Mouse (Mus musculus) embryonic facial prominence, embryonic 10.5 days (tissue): ENCODE data around the gene Dpm3. TPM values are rescaled to one million over a fixed set of nuclear protein-coding genes. Genes with fewer than 3 reads are reported as not detected.

ENCODE experiments used
- DNase-seq: peaks from one replicate; pipeline ENCODE4 v3.0.0-alpha.2; 2017; ENCODE audit warnings: low spot score
- H3K27ac ChIP-seq: fragments of 300-500 bp; sonication (generic); replicated peaks from 2 replicates; pipeline ENCODE4 v1.5.1; 2016; ENCODE audit warnings: mild to moderate bottlenecking
- H3K27me3 ChIP-seq: fragments of 300-500 bp; sonication (generic); replicated peaks from 2 replicates; pipeline ENCODE4 v1.6.1; 2016; ENCODE audit warnings: low read depth, mild to moderate bottlenecking; ENCODE audit not compliant: poor library complexity, severe bottlenecking
- H3K36me3 ChIP-seq: fragments of 300-500 bp; sonication (generic); replicated peaks from 2 replicates; pipeline ENCODE4 v1.6.1; 2016; ENCODE audit warnings: mild to moderate bottlenecking, moderate library complexity
- H3K4me1 ChIP-seq: fragments of 300-500 bp; sonication (generic); 2 replicates; pipeline ENCODE4 v1.6.1; 2016
- H3K4me3 ChIP-seq: fragments of 300-500 bp; sonication (generic); 2 replicates; pipeline ENCODE4 v1.5.1; 2016; ENCODE audit warnings: mild to moderate bottlenecking, moderate library complexity
- H3K9me3 ChIP-seq: fragments of 300-500 bp; sonication (generic); 2 replicates; pipeline ENCODE4 v1.6.1; 2016; ENCODE audit warnings: mild to moderate bottlenecking
- WGBS: fragments of 180-500 bp; shearing (Covaris S2); methylation state at CpG from one replicate; pipeline ENCODE4 v1.1.7; 2016; 5-methylcytosine and 5-hydroxymethylcytosine counted together
- polyA plus RNA-seq: library from polyadenylated mRNA; unstranded; fragments of >200 nt; fragmentation: Nextera tagmentation; extraction: Ambion mirVana; gene quantifications from 2 replicates; pipeline ENCODE4 v1.2.1, GENCODE M21; 2016

The Dpm3 gene
- polyA plus RNA-seq, 1 experiment from 2014 or later: 84.1 TPM

DNA sequence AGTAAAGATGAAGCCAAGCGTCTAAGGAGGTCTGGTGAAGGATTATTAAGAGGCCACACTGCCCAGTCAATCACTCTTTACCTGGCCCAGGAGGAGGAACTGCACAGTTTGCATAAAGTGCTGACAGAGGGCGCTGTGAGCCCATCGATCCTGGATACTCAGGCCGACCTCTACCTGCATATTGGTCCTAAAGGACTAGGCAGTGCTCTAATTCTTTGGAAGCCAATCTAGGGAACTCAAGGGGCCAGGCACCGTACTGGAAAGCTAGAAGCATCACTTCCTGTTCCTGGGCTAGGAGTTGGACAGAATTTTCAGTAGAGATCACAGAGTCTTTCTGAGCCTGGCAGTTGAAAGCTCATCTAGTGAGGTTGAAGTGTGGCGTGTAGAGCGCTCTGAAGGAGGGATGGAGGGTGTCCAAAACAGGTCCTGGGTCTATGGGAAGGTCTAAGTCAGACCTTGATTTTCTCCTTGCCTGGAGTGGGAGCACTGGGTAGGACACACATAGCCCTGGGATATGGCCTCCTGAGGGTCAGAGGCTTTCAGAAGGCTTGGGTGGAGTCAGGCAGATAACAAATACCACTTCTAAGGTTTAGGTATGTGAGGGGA, 8.6 kb upstream of the Dpm3 start:
- DNase-seq: peak; percentile 64
- Histone ChIP-seq H3K4me3 (no peak overlapping the region), H3K27me3 (peaks cover 19% of the 10 kb centered on the region), H3K4me1 (peaks cover 49% of the 10 kb centered on the region), H3K9me3 (no peaks in the 10 kb centered on the region), H3K27ac (no peak overlapping the region; the same call in 1 of the 2 replicates), H3K36me3 (peaks cover 25% of the 10 kb centered on the region)
- 18% methylated on average over 7 of the region's 7 CpGs for WGBS

DNA sequence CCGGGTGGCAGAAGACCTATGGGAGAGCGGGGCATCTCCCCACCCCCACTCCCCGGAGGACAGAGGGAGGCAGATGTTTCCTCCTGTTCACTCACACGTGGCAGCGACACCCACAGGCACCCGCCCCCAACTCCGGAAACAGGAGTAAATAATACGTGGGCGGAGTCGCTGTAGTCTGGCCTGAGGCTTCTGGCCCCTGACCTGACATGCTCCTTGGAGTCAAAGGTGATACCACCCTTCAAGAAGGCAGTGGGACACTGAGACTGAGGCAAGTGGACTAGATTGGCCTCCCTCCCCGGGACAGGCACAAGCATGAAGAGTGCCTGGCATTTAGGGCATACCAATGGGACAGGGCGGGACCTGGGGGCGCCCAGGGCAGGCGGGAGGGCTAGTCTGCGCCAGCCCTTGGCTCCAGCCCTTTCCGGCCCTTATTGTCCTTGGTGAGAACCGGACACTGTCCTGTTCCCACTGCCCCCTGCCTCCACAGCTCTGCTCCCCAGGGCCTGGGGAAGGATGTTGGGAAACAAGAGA, 7.7 kb upstream of the Dpm3 start:
- 2% methylated on average over 17 of the region's 17 CpGs for WGBS
- Histone ChIP-seq H3K9me3 (no peaks in the 10 kb centered on the region), H3K4me1 (peaks cover 43% of the 10 kb centered on the region), H3K36me3 (peaks cover 25% of the 10 kb centered on the region), H3K4me3 (peak overlapping the region; percentile 41), H3K27ac (peak overlapping the region; percentile 73; the same call in 1 of the 2 replicates), H3K27me3 (peaks cover 14% of the 10 kb centered on the region; the same call in 1 of the 2 replicates)
- DNase-seq: peak; percentile 66

DNA sequence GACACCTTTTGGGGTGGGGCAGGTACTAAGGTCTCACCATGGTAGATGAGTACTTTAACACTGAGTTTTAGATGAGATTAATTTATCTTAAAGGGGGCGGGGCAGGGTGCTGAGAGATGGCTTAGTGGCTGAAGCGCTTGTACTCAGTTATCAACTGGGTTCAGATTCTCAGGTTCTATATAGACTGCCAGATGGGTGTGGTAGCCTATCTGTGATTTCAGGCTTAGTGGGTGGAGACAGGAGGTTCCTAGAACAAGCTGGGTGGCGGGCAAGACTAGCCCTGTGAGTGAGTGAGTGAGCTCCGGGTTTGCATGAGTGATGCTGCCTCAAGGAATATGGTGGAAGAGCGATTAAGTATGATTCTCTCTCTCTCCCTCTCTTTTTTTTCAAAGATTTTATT, 4.2 kb upstream of the Dpm3 start:
- Histone ChIP-seq H3K9me3 (no peaks in the 10 kb centered on the region), H3K4me1 (peaks cover 25% of the 10 kb centered on the region), H3K4me3 (no peak overlapping the region), H3K36me3 (no peaks in the 10 kb centered on the region), H3K27me3 (peaks cover 30% of the 10 kb centered on the region; the same call in 1 of the 2 replicates), H3K27ac (no peak overlapping the region)
- DNase-seq: no peak
- 91% methylated on average over 5 of the region's 5 CpGs for WGBS

DNA sequence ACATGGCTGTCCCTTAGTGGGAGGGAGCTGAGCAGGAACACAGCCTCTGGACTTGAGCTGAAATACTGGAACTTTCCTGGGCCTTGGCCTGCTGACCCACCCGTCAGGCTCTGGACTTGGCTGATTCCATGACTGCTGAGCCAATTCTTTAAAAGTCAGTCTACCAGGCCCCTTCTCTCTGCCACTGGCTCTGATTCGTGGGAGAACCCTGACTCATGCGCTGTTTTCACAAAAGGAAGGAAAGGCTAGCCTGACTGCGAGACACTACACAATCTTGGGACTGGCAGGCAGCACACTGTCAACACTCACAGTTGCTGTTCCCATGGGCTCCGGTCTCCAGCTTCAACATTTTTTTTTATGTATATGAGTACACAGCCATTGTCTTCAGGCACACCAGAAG, 3.0 kb upstream of the Dpm3 start:
- DNase-seq: no peak
- 81% methylated on average over 5 of the region's 5 CpGs for WGBS
- Histone ChIP-seq H3K9me3 (no peaks in the 10 kb centered on the region), H3K27me3 (peaks cover 32% of the 10 kb centered on the region; the same call in 1 of the 2 replicates), H3K27ac (no peak overlapping the region), H3K36me3 (no peaks in the 10 kb centered on the region), H3K4me1 (peaks cover 13% of the 10 kb centered on the region), H3K4me3 (no peak overlapping the region)

DNA sequence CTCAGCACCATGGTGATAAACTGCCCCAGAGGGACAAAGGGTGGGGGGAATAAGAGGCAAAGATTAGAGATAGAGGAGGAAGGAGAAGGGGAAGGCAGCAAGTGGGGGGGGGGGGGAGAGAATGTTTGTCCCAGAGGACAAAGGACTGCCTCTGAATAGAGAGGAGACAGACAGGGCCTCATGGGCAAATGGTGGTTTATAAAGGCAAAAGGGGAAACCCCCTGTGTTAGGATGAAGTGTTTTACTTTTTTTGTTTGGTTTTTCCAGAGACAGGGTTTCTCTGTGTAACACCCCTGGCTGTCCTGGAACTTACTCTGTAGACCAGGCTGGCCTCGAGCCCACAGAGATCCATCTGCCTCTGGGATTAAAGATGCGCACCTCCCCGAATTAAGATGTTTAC, 1.1 kb downstream of the Dpm3 start:
- WGBS: 80% methylated on average over 3 of the region's 3 CpGs

DNA sequence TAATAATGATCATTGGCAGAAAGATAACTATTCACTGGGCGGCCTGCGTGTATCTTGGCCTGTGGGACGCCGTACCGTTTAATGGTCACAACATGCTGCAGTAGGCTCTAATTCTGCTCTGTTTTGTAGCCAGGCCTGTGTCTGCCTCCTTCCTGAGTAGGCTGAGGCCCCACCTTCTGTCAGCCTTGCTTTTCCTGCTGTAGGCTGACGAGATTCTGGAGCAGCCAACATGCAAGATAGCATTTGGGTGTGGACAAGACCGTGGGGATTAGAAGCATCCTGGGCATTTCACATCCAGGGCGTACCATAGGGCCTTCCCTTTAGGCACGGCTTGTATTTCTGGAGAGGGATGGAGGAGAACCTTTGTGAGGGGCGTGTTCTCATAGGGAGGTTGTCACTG, 3.3 kb downstream of the Dpm3 start:
- no peak for DNase-seq
- 73% methylated on average over 10 of the region's 10 CpGs for WGBS
- Histone ChIP-seq H3K4me3 (no peak overlapping the region), H3K27ac (no peak overlapping the region; the same call in 1 of the 2 replicates), H3K9me3 (no peaks in the 10 kb centered on the region), H3K27me3 (peaks cover 17% of the 10 kb centered on the region; the same call in 1 of the 2 replicates), H3K4me1 (peaks cover 18% of the 10 kb centered on the region), H3K36me3 (no peaks in the 10 kb centered on the region)

More for the DNA sequence above, 1.1 kb downstream of the Dpm3 start:
- no peak for DNase-seq
- H3K9me3 ChIP-seq: no peaks in the 10 kb centered on the region
- H3K4me1 ChIP-seq: peaks cover 4% of the 10 kb centered on the region
- H3K36me3 ChIP-seq: no peaks in the 10 kb centered on the region
- H3K4me3 ChIP-seq: no peak overlapping the region
- H3K27ac ChIP-seq: no peak overlapping the region
- peaks cover 17% of the 10 kb centered on the region; the same call in 1 of the 2 replicates for H3K27me3 ChIP-seq

DNA sequence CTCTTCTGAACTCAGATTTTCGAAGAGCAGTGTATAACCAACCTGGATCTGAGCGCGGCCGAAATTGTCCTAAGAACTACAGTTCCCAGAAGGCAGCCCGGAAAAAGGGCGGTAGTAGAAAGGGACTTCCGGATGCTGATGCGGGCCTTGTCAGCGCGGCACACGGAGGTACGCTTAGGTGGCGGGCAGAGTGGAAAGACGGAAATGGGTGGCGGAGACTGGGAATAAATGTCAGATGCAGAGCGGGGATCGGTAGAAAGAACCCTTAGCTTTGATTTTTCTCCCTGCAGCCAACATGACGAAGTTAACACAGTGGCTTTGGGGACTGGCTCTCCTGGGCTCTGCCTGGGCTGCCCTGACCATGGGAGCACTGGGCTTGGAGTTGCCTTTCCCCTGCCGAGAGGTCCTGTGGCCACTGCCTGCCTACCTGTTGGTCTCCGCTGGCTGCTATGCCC, 7.3 kb downstream of the Dpm3 start:
- Histone ChIP-seq H3K9me3 (no peaks in the 10 kb centered on the region), H3K36me3 (peaks cover 4% of the 10 kb centered on the region; the same call in 1 of the 2 replicates), H3K4me1 (peaks cover 54% of the 10 kb centered on the region), H3K27ac (peak overlapping the region; percentile 89), H3K4me3 (peak overlapping the region; percentile 84), H3K27me3 (peaks cover 14% of the 10 kb centered on the region; the same call in 1 of the 2 replicates)
- under 1% methylated on average over 20 of the region's 20 CpGs for WGBS
- DNase-seq: peak; percentile 84

DNA sequence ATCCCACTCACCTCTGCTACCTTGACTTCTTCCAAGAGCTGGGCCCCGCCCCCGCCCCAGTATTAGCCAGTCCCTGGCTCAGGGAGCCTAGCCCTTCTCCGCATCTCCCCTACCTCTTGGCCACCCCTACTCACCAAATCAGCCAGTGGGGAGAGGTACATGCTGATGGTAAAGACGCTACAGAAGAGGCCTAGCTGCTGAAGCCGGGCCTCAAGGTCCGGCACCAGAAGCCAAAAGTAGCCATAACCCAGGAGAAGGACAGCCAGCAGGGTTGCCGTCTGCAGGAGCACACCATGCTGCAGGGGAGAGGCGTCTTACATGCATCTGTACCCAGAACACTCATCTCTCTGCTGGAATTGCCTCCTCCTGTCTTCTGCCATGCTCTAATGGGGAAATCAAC, 9.8 kb downstream of the Dpm3 start:
- no peak for DNase-seq
- no peak overlapping the region for H3K27ac ChIP-seq
- peaks cover 15% of the 10 kb centered on the region for H3K36me3 ChIP-seq
- H3K4me3 ChIP-seq: peak overlapping the region; percentile 65
- WGBS: 44% methylated on average over 8 of the region's 8 CpGs
- H3K4me1 ChIP-seq: peaks cover 53% of the 10 kb centered on the region
- H3K9me3 ChIP-seq: no peaks in the 10 kb centered on the region
- peaks cover 23% of the 10 kb centered on the region for H3K27me3 ChIP-seq

DNA sequence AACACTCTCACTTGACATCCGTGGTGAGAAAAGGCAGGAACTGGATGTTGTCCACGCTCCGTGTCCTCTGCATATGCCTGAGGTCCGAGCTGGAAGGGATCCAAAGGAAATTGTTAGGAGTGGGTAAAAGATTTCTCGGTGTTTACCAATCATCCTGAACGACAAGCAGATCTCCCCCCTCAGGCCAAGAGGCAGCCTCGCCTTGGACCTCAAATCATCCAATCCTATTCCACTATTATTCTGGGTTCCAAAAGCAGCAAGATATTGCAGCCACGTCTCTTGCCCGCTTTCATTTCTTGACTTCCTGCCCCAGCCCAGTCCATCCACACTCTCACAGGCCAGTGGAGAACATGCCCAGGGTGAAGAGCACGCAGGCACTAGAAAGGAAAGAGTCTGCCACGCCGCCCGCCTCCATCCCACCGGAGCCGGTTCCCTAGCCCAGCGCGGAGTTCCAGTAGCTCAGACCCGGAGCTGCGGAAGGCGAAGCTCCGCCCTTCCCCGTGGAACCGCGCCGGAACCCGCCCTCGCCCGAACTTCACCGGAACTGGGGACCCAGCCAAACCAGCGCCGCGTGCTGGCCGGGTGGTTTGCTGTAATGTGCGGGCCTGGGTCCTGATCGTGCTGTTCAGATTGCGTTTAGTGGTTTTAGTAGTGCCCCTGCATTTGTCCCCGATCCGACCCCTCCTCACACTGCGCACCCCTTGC, 11.0 kb downstream of the Dpm3 start, which contains the start of gene Slc50a1:
Gene Slc50a1 (minus strand): TSS at position 520 of the 705 bp plus-strand sequence.
- peaks cover 20% of the 10 kb centered on the region for H3K36me3 ChIP-seq
- H3K4me3 ChIP-seq: peak within 1 kb of the TSS; percentile 65
- peak; percentile 82 for DNase-seq
- peak within 1 kb of the TSS; percentile 83 for H3K27ac ChIP-seq
- H3K9me3 ChIP-seq: no peaks in the 10 kb centered on the region
- peaks cover 23% of the 10 kb centered on the region for H3K27me3 ChIP-seq
- 6% methylated on average over 39 of the region's 39 CpGs for WGBS
- H3K4me1 ChIP-seq: peaks cover 53% of the 10 kb centered on the region

DNA sequence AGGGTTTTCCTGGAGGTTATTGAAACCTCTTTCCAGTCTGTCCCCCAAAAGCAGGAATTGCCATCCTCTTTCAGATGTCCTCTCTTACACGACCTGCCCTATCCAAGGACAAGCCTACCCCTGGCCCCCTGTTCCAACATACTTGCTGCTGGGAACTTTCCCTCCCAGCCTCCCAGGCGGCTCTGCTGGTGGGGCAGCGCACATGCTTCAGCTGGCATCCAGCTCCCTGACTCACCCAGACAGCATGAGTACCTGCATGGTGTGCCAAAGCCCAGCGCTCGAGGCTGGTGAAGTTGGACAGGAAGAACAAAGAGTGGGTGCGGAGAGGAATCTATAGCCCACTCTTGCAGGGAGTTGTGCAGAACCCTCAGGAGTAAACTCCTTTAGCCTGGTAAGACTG, 11.7 kb downstream of the Dpm3 start:
- peak overlapping the region; percentile 83 for H3K27ac ChIP-seq
- no peak for DNase-seq
- H3K27me3 ChIP-seq: peaks cover 29% of the 10 kb centered on the region
- peaks cover 55% of the 10 kb centered on the region for H3K4me1 ChIP-seq
- 75% methylated on average over 6 of the region's 6 CpGs for WGBS
- no peaks in the 10 kb centered on the region for H3K9me3 ChIP-seq
- peaks cover 27% of the 10 kb centered on the region for H3K36me3 ChIP-seq
- H3K4me3 ChIP-seq: peak overlapping the region; percentile 65

DNA sequence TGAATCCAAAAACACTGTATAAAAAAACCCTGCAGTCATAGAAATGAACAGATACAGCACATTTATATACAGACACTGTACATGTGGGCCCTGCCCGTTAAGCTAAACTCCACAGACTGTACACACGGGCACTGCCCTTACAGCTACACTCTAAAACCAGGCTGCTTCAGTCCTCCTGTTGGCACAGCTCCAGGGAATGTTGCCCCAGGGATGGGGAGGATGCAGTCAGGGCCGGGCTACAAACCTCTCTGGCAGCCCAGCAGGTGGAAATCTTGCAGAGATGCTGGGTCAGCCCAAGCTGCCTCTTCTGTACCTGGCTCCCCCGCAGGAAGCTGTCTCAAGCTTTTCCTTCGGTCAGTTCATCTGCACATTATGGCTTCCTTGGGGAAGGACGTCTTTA, 12.6 kb downstream of the Dpm3 start:
- H3K4me1 ChIP-seq: peaks cover 57% of the 10 kb centered on the region
- H3K9me3 ChIP-seq: no peaks in the 10 kb centered on the region
- DNase-seq: no peak
- 69% methylated on average over 6 of the region's 6 CpGs for WGBS
- peaks cover 31% of the 10 kb centered on the region for H3K36me3 ChIP-seq
- peaks cover 38% of the 10 kb centered on the region for H3K27me3 ChIP-seq
- H3K27ac ChIP-seq: no peak overlapping the region
- H3K4me3 ChIP-seq: no peak overlapping the region

DNA sequence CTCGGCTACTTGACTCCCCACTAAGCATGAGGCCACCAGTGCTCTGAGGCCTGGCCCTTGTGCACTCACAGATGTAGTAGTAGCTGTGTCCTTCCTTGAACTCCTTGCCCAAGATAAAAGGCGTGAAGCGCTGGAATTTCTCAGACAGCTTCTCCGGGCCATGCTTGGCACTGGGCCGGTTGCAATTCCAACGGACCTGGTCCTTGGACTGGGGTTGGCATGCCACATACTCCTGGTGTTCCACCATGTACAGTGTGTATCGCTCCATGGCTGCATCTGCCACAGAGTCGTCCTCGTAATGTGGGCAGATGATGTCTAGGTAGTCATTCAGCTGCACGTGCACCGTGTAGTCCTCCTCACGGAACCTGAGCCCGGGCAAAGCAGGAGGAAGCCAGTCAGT, 16.9 kb downstream of the Dpm3 start:
- Histone ChIP-seq H3K36me3 (peaks cover 27% of the 10 kb centered on the region), H3K27me3 (peaks cover 67% of the 10 kb centered on the region), H3K9me3 (no peaks in the 10 kb centered on the region), H3K4me1 (peaks cover 60% of the 10 kb centered on the region), H3K4me3 (0 out of 2 replicates have a peak overlapping the region, but pooled peaks have one; percentile 65), H3K27ac (peak overlapping the region; percentile 86; the same call in 1 of the 2 replicates)
- no peak for DNase-seq
- 92% methylated on average over 13 of the region's 13 CpGs for WGBS
